Mouse (Mus musculus) C2C12 (cell line): ENCODE measurements around the gene Wfdc10. TPM values are rescaled to one million over a fixed set of nuclear protein-coding genes. Genes with fewer than 3 reads are reported as not detected.
"Not testable (repeated sequence)": the region's sequence is repeated elsewhere in the genome, so short reads cannot be mapped to it uniquely, and the experiment has no call there.

Experiments
- H3K27me3 ChIP-seq: one replicate; pipeline ENCODE4 v1.6.1; 2011; ENCODE audit not compliant: control insufficient read depth, insufficient read depth, insufficient read length
- H3K36me3 ChIP-seq: one replicate; pipeline ENCODE4 v1.6.1; 2011; ENCODE audit not compliant: control insufficient read depth, insufficient read depth
- H3K4me3 ChIP-seq: one replicate; pipeline ENCODE4 v1.5.1; 2011; ENCODE audit warnings: mild to moderate bottlenecking, control low read depth; ENCODE audit not compliant: poor library complexity, insufficient read depth, severe bottlenecking
- H3K79me2 ChIP-seq: one replicate; pipeline ENCODE4 v1.6.1; 2011; ENCODE audit not compliant: control insufficient read depth, insufficient read depth
- H3K79me3 ChIP-seq: one replicate; pipeline ENCODE4 v1.6.1; 2011; ENCODE audit warnings: low read depth, control low read depth
- H3ac ChIP-seq: one replicate; pipeline ENCODE3; 2011; ENCODE audit warnings: low read depth; ENCODE audit not compliant: control insufficient read depth, insufficient read length
- CEBPB ChIP-seq: IDR thresholded peaks from one replicate; pipeline ENCODE4 v1.6.1; 2011; ENCODE audit warnings: low read depth, mild to moderate bottlenecking, control low read depth, moderate library complexity
- CTCF ChIP-seq: IDR thresholded peaks from one replicate; pipeline ENCODE4 v1.5.1; 2011; ENCODE audit not compliant: control insufficient read depth, insufficient read depth, insufficient read length
- FOSL1 ChIP-seq: IDR thresholded peaks from one replicate; pipeline ENCODE4 v1.8.0; 2011; ENCODE audit warnings: mild to moderate bottlenecking, low read length; ENCODE audit not compliant: poor library complexity, insufficient read depth, severe bottlenecking
- MAX ChIP-seq: IDR thresholded peaks from one replicate; pipeline ENCODE4 v1.6.1; 2011; ENCODE audit warnings: mild to moderate bottlenecking, control low read depth
- MYOD1 ChIP-seq: IDR thresholded peaks from one replicate; pipeline ENCODE4 v1.6.1; 2011; ENCODE audit warnings: low read depth; ENCODE audit not compliant: control insufficient read depth, insufficient read length
- MYOG ChIP-seq: IDR thresholded peaks from one replicate; pipeline ENCODE4 v1.6.1; 2011; ENCODE audit not compliant: control insufficient read depth, insufficient read length; ENCODE audit errors: extremely low read depth
- USF1 ChIP-seq: IDR thresholded peaks from one replicate; pipeline ENCODE4 v1.6.1; 2011; ENCODE audit warnings: low read depth, mild to moderate bottlenecking, control low read depth, moderate library complexity
- long read RNA-seq, 2 experiments: library from polyadenylated mRNA; unstranded; transcript quantifications; one replicate each; pipeline ENCODE4 v2.0.0; 2019 to 2020
- polyA plus RNA-seq: library from polyadenylated mRNA; unstranded; fragments of >200 nt; fragmentation: generic; extraction: Trizol; gene quantifications from one replicate; pipeline ENCODE4 v1.2.1, GENCODE M21; 2012; ENCODE audit warnings: missing spikeins

Wfdc10 gene
- not detected for polyA plus RNA-seq
- long read RNA-seq, experiment 1, result 0 reads
- long read RNA-seq, experiment 2, result 0 reads

DNA sequence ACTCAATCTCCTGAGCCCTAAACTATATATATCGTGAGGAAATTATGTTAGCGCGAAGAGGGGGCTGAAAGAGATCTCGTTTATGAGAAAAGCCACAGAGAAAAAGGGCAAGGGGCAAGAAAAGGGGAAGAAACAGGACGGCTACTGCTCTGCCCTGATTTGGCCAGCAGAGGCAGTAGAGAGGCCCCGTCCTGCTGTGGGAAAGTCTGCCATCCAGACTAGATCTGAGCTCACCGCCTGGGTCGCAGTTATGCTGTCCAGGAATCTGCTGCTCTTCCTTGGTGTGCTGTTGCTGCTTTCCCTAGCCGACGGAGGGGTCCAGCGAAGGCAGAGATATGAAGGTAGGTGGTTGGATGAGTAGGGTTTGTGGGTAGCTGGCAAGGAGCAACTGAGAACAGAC lies at the start of gene Wfdc10:
Gene Wfdc10 (plus strand): TSS at position 189 of the 400 bp plus-strand sequence.
- H3K36me3 ChIP-seq, result no peaks in the 10 kb centered on the region

DNA sequence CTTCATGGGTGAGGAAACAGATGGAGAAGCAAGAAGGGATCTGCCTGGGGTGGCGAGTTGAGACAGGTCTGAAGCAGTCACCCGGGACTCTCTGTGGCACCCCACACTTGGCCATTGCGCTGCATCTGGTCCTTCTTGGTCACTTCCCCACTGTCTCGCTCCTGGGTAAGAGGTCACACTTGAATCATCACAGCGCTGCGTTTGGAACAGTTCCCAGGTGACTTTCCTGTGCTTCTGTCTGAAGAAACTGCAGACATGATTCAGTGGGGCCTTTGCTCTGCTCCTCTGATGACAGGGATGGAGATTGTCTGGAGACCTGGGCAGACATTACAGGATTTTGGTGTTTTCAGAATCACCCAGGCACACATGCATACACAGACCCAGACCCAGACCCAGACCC lies 47.1 kb upstream of the Wfdc10 start:
- no peaks in the 10 kb centered on the region for H3K79me3 ChIP-seq
- H3K79me2 ChIP-seq, result no peaks in the 10 kb centered on the region
- no peak overlapping the region for H3ac ChIP-seq
- TF ChIP-seq MYOG (no peak), MAX (no peak), MYOD1 (no peak), CTCF (no peak), USF1 (no peak), FOSL1 (no peak), CEBPB (no peak)
- H3K27me3 ChIP-seq, result peaks cover 35% of the 10 kb centered on the region
- no peak overlapping the region for H3K4me3 ChIP-seq
- H3K36me3 ChIP-seq, result no peaks in the 10 kb centered on the region

More for the DNA sequence above, at the start of gene Wfdc10:
- Histone ChIP-seq H3K79me3 (no peaks in the 10 kb centered on the region), H3ac (no peak within 1 kb of the TSS), H3K4me3 (no peak within 1 kb of the TSS), H3K79me2 (no peaks in the 10 kb centered on the region), H3K27me3 (peaks cover 43% of the 10 kb centered on the region)
- no peak for TF ChIP-seq CTCF
- no peak for TF ChIP-seq FOSL1
- no peak for TF ChIP-seq MYOG
- no peak for TF ChIP-seq CEBPB
- no peak for TF ChIP-seq USF1
- no peak for TF ChIP-seq MYOD1
- no peak for TF ChIP-seq MAX

DNA sequence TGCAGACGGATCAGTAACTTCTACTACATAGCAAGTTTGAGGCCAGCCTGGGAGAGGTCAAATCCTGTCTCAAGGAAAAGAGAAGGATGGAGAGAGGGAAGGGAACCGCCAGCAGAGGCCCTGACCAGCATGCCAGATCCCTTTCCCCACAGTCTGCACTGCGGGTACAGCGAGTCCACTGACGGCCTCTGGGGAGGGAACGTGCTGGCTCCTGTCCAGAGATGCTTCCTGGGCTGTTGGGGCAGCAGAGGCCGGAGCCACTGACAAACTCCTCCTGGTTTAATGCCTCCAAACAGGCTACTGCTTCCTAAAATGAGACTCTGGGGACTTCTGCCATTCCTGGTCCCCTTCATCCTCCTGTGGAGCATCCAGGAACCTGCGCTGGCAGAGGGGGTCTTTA lies 42.4 kb upstream of the Wfdc10 start, which contains the start of the genes Wfdc6b and Wfdc8:
Gene Wfdc6b (plus strand): TSS at position 52 of the 400 bp plus-strand sequence.
Gene Wfdc8 (minus strand): TSS at position 156 of the 400 bp plus-strand sequence.
- H3K4me3 ChIP-seq, H3K79me3 ChIP-seq, H3K36me3 ChIP-seq, H3ac ChIP-seq, H3K79me2 ChIP-seq: not testable (repeated sequence)
- H3K27me3 ChIP-seq, result peaks cover 15% of the 10 kb centered on the region

DNA sequence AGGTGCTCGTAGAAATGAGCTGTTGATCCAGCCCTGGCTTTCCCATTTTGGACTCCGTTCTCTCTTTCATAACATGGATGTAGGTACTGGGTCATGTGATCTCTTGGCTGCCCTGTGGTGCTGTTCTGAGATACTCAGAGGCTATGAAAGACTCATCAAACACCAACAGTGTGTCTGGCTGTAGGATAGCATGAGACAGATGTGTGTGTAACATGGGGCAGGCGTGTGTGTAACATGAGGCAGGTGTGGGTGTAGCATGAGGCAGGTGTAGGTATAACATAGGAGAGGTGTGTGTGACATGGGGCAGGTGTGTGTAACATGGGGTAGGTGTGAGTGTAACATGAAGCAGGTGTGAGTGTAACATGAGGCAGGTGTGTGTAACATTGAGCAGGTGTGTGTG lies 40.5 kb upstream of the Wfdc10 start:
- TF ChIP-seq FOSL1 (no peak), MYOG (no peak), CEBPB (no peak), USF1 (no peak), MAX (no peak), CTCF (no peak), MYOD1 (no peak)
- Histone ChIP-seq H3K79me3 (no peaks in the 10 kb centered on the region), H3K4me3 (no peak overlapping the region), H3K79me2 (no peaks in the 10 kb centered on the region), H3ac (no peak overlapping the region), H3K27me3 (peaks cover 12% of the 10 kb centered on the region), H3K36me3 (no peaks in the 10 kb centered on the region)

DNA sequence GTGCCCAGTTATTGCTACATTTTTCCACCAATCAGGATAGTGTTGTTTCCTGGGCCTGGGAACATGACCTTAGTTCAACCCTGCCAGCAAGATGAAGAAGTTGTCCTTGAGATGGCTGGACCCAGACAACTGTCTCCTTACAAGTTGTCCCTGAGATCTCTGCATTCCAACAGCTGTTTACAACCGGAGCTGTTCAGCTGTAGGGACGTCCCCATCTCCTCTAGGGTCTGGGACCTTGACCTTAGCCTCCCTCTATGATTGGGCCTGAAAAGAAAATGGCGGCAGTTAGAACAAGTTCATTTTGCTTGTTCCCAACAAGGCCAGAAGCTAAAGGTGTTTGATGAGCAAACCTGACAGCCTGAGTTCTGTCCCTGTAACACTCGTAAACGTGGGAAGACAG lies 36.8 kb upstream of the Wfdc10 start:
- Histone ChIP-seq H3K36me3 (no peaks in the 10 kb centered on the region), H3K79me3 (no peaks in the 10 kb centered on the region), H3K4me3 (no peak overlapping the region), H3K79me2 (no peaks in the 10 kb centered on the region), H3ac (no peak overlapping the region), H3K27me3 (peaks cover 29% of the 10 kb centered on the region)
- no peak for TF ChIP-seq MAX
- no peak for TF ChIP-seq USF1
- no peak for TF ChIP-seq MYOD1
- no peak for TF ChIP-seq CTCF
- TF ChIP-seq MYOG, result no peak
- no peak for TF ChIP-seq CEBPB
- no peak for TF ChIP-seq FOSL1

DNA sequence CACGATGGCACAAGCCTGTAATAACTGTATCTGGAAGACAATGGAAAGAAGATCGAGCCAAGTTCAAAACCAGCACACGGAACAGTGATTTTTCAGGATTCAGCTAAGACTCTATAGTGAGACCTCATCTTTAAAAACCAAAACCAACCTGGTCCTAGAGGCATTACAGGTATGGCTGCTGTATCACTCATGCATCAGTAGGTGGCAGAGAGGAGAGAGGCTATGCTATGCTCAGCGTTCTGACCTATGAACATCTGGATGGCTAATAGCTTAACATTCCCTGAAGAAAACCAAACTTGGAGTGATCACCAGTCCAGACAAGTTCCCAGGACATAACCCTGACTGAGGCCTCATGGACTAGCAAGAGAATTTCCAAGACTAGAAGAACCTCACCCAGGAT lies 34.1 kb upstream of the Wfdc10 start:
- no peak for TF ChIP-seq FOSL1
- no peak for TF ChIP-seq MYOD1
- no peak overlapping the region for H3K4me3 ChIP-seq

More for the DNA sequence above, 34.1 kb upstream of the Wfdc10 start:
- H3K36me3 ChIP-seq, result no peaks in the 10 kb centered on the region
- H3K79me3 ChIP-seq, result no peaks in the 10 kb centered on the region
- H3K79me2 ChIP-seq, result no peaks in the 10 kb centered on the region
- no peak overlapping the region for H3ac ChIP-seq
- peaks cover 29% of the 10 kb centered on the region for H3K27me3 ChIP-seq
